Mouse (Mus musculus): ENCODE measurements around the gene Arsg. TPM values are rescaled to one million over a fixed set of nuclear protein-coding genes. Genes with fewer than 3 reads are reported as not detected.
A peak's percentile ranks its signal among the peaks of the same experiment; 100 is the strongest.

Arsg gene
- polyA plus RNA-seq, 1 experiment from 2014 or later, result 3.2 TPM

DNA sequence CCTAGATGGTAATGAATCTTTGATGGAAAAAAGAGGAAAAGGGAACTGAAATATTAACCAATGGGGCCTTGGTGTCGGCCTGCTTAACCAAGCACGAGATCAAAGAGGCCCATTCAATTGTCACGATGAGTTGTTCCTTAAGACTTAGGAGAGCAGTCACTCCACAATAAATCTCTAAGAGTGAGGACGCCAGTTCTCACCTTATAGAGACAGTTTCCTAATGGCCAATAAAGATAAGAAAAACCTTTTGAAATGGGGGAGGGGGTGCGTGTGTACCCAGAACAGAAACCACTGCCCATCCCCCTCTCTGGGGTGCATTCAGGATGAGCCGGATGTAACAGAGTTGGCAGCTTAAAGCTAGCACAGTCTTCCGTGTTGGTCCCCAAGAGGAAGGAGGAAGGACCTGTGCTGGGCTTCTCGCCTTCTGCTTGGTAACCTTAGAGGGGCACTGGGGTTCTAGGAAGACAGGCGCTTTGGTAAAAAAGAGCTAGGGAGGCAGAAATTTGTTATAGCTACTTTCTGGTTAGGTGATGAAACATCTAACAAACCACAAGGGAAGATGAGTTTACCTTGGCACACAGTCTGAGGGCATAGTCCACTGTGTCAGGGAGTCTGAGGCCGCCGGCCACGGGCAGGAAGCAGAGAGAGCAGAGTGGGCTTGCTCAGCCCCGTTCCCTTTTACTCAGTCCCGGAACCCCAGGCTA is 22.7 kb downstream of the Arsg start:
- H3K4me3 ChIP-seq (ENCODE audit: low read depth, low read length), result no peak overlapping the region
- no peaks in the 10 kb centered on the region for H3K27me3 ChIP-seq (ENCODE audit: control insufficient read depth, insufficient read depth, low read length)
- H3K4me1 ChIP-seq (replicated peaks; ENCODE audit: control insufficient read depth, insufficient read depth), result no peaks in the 10 kb centered on the region
- no peaks in the 10 kb centered on the region for H3K36me3 ChIP-seq (ENCODE audit: control insufficient read depth, insufficient read depth, low read length)
- no peak for TF ChIP-seq CTCF (IDR thresholded peaks at IDR 0.05; ENCODE audit: low read depth)
- H3K4me2 ChIP-seq (replicated peaks; ENCODE audit: low read depth), result no peak overlapping the region
- peak; percentile 57 for DNase-seq (ENCODE audit: low spot score)
- H3K9ac ChIP-seq (ENCODE audit: low read length), result no peak overlapping the region
- no peak overlapping the region for H3K27ac ChIP-seq (replicated peaks)
- WGBS, result 45% methylated on average over 14 of the region's 14 CpGs
- ATAC-seq (ENCODE audit: low FRiP score, low TSS enrichment), result peak; percentile 74; the same call in 1 of the 2 replicates
- no peaks in the 10 kb centered on the region for H3K9me3 ChIP-seq (ENCODE audit: control insufficient read depth, low read length)

DNA sequence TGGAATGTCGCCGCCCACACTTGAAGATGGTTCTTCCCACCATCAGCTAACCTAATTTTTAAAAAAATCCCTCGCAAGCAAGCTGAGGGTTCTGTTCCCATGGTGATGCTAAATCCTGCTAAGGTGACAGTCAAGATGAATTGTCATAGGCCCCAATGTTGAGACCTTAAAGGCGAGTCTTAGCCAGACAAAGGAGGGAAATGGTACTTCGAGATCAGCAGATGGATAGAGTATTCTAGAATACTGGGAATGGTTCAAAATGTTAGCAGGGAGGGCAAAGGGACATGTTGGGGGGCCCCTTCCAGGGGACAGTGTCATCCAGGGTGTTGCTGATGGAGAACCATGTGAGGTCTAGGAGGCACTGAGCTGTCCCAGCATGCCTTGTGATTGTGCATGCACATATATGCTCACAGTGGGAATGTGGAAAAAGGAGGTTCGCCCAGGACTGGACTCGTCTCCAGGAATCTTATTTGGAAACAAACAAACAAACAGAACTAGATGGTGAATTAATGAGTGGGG is 23.4 kb downstream of the Arsg start:
- DNase-seq (ENCODE audit: low spot score) (no peak), ATAC-seq (ENCODE audit: low FRiP score, low TSS enrichment) (no peak)
- no peak overlapping the region for H3K4me3 ChIP-seq (ENCODE audit: low read depth, low read length)
- no peaks in the 10 kb centered on the region for H3K9me3 ChIP-seq (ENCODE audit: control insufficient read depth, low read length)
- no peak overlapping the region for H3K4me2 ChIP-seq (replicated peaks; ENCODE audit: low read depth)
- no peaks in the 10 kb centered on the region for H3K27me3 ChIP-seq (ENCODE audit: control insufficient read depth, insufficient read depth, low read length)
- no peaks in the 10 kb centered on the region for H3K4me1 ChIP-seq (replicated peaks; ENCODE audit: control insufficient read depth, insufficient read depth)
- whole genome bisulfite sequencing, result 80% methylated on average over 7 of the region's 7 CpGs
- no peak for TF ChIP-seq EP300 (optimal IDR thresholded peaks at IDR 0.05)
- TF ChIP-seq CTCF (IDR thresholded peaks at IDR 0.05; ENCODE audit: low read depth), result no peak
- no peaks in the 10 kb centered on the region for H3K36me3 ChIP-seq (ENCODE audit: control insufficient read depth, insufficient read depth, low read length)
- H3K27ac ChIP-seq (replicated peaks), result no peak overlapping the region
- no peak overlapping the region for H3K9ac ChIP-seq (ENCODE audit: low read length)

DNA sequence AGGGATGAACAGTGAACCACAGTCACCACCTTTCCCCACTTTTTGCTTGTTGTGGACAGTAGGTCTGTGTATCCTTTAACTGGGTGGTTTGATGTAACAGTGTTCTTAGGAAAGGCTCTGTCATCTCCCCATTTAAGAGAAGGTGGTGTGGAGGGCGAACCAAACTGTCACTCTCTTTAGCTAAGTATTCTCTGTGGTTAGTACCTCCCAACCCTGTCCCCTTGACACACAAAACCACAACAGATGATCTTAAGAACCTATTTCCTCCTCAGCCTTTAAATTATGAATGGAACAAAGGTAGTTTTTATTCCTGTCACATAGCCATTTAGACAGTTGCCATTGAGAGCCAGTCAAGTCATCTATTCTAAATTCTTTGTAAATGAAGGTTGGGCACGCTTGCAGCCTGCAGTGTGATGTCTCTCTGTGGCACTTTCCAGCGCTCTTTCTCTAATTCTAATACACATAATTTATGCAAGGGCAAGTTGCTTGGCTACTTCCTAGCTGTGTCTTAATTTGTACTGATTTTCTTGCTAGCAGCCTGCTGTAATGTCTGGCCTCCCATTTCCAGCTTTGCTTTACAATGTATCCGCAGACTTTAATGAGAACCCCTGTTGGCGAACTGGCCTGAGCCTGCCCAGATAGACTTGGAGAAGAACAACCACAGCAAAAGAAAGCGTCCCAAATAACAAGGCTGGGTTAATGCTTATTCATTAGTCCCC is 24.0 kb downstream of the Arsg start:
- Histone ChIP-seq H3K27me3 (ENCODE audit: control insufficient read depth, insufficient read depth, low read length) (no peaks in the 10 kb centered on the region), H3K4me2 (replicated peaks; ENCODE audit: low read depth) (no peak overlapping the region), H3K36me3 (ENCODE audit: control insufficient read depth, insufficient read depth, low read length) (no peaks in the 10 kb centered on the region), H3K4me3 (ENCODE audit: low read depth, low read length) (no peak overlapping the region), H3K9me3 (ENCODE audit: control insufficient read depth, low read length) (no peaks in the 10 kb centered on the region), H3K9ac (ENCODE audit: low read length) (no peak overlapping the region), H3K27ac (replicated peaks) (no peak overlapping the region), H3K4me1 (replicated peaks; ENCODE audit: control insufficient read depth, insufficient read depth) (no peaks in the 10 kb centered on the region)
- WGBS, result 73% methylated on average over 6 of the region's 6 CpGs
- TF ChIP-seq CTCF (IDR thresholded peaks at IDR 0.05; ENCODE audit: low read depth), result no peak
- no peak for TF ChIP-seq EP300 (optimal IDR thresholded peaks at IDR 0.05)
- DNase-seq (ENCODE audit: low spot score) (no peak), ATAC-seq (ENCODE audit: low FRiP score, low TSS enrichment) (no peak)

DNA sequence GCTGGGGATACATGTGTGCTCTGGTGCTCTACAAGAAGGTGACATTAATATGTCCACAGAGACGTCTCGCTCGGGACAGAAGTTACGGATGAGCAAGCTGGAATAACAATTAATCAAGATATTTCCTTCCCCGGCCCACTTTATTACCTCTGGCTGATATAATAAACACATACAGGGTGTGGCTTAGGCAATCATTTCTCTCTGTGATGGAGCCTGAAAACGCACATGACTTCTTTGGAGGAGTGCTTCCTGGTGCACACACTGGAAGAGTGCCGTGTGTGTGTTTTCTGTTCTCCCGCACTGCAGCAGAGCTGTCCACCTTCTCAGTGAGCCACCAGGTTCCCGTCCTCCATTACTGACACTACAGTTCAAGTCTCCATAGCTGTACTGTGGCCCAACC is 24.8 kb downstream of the Arsg start:
- no peak overlapping the region for H3K4me2 ChIP-seq (replicated peaks; ENCODE audit: low read depth)
- H3K4me1 ChIP-seq (replicated peaks; ENCODE audit: control insufficient read depth, insufficient read depth), result no peaks in the 10 kb centered on the region
- H3K27ac ChIP-seq (replicated peaks), result no peak overlapping the region
- no peaks in the 10 kb centered on the region for H3K9me3 ChIP-seq (ENCODE audit: control insufficient read depth, low read length)
- H3K27me3 ChIP-seq (ENCODE audit: control insufficient read depth, insufficient read depth, low read length), result no peaks in the 10 kb centered on the region
- no peak overlapping the region for H3K4me3 ChIP-seq (ENCODE audit: low read depth, low read length)
- 45% methylated on average over 9 of the region's 9 CpGs for WGBS
- ATAC-seq (ENCODE audit: low FRiP score, low TSS enrichment), result peak; percentile 63
- H3K9ac ChIP-seq (ENCODE audit: low read length), result no peak overlapping the region
- TF ChIP-seq CTCF (IDR thresholded peaks at IDR 0.05; ENCODE audit: low read depth) (no peak), EP300 (optimal IDR thresholded peaks at IDR 0.05) (no peak)
- DNase-seq (ENCODE audit: low spot score), result no peak
- no peaks in the 10 kb centered on the region for H3K36me3 ChIP-seq (ENCODE audit: control insufficient read depth, insufficient read depth, low read length)

DNA sequence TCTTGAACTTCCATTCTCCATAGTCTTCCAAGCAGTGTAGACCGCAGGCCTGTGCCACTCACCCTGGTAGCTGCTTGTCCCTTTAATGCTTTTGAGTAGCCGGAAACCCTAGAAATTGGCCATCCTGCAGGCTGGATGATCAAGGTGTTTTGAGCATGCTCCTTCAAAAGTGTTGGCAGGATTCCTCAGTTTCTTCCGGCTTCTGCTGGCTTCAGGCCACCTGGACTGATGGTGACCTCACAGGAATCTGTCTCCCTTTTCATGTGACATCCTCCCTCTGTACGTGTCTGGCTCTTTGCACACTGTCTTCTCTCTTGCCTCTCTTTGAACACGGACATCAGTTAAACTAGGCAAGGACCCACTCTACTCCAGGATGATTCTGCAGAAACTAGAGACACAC is 27.0 kb downstream of the Arsg start:
- Histone ChIP-seq H3K4me1 (replicated peaks; ENCODE audit: control insufficient read depth, insufficient read depth) (no peaks in the 10 kb centered on the region), H3K27me3 (ENCODE audit: control insufficient read depth, insufficient read depth, low read length) (no peaks in the 10 kb centered on the region), H3K9ac (ENCODE audit: low read length) (no peak overlapping the region), H3K4me2 (replicated peaks; ENCODE audit: low read depth) (no peak overlapping the region), H3K36me3 (ENCODE audit: control insufficient read depth, insufficient read depth, low read length) (no peaks in the 10 kb centered on the region), H3K9me3 (ENCODE audit: control insufficient read depth, low read length) (no peaks in the 10 kb centered on the region), H3K27ac (replicated peaks) (no peak overlapping the region), H3K4me3 (ENCODE audit: low read depth, low read length) (no peak overlapping the region)
- 77% methylated on average over 5 of the region's 5 CpGs for WGBS
- TF ChIP-seq EP300 (optimal IDR thresholded peaks at IDR 0.05), result no peak
- TF ChIP-seq CTCF (IDR thresholded peaks at IDR 0.05; ENCODE audit: low read depth), result no peak
- ATAC-seq (ENCODE audit: low FRiP score, low TSS enrichment) (no peak), DNase-seq (ENCODE audit: low spot score) (no peak)

DNA sequence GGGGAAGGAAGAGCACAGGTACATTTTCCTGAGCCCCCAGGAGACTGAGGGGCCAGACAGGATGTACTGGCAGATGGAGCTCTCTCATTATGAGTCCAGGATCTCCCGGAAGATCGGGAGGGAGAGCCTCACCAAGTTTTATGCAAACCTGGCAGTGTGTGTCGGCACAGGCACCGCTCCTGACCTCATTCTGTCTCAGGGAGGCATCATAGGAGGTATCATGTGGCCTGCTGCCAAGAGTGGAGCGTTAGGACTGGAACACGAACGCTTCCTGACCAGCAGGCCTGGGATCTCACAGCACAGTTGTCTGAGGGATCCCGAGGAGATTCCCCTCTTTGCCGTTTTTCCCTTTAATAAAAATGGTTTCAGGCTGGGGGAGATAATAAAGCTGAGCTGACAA is 31.8 kb downstream of the Arsg start:
- H3K27me3 ChIP-seq (ENCODE audit: control insufficient read depth, insufficient read depth, low read length), result no peaks in the 10 kb centered on the region
- DNase-seq (ENCODE audit: low spot score) (no peak), ATAC-seq (ENCODE audit: low FRiP score, low TSS enrichment) (no peak)
- TF ChIP-seq EP300 (optimal IDR thresholded peaks at IDR 0.05), result no peak
- no peak for TF ChIP-seq CTCF (IDR thresholded peaks at IDR 0.05; ENCODE audit: low read depth)
- 56% methylated on average over 9 of the region's 9 CpGs for WGBS
- H3K4me3 ChIP-seq (ENCODE audit: low read depth, low read length), result no peak overlapping the region
- no peaks in the 10 kb centered on the region for H3K9me3 ChIP-seq (ENCODE audit: control insufficient read depth, low read length)
- H3K36me3 ChIP-seq (ENCODE audit: control insufficient read depth, insufficient read depth, low read length), result no peaks in the 10 kb centered on the region
- H3K4me1 ChIP-seq (replicated peaks; ENCODE audit: control insufficient read depth, insufficient read depth), result no peaks in the 10 kb centered on the region
- H3K9ac ChIP-seq (ENCODE audit: low read length), result no peak overlapping the region
- no peak overlapping the region for H3K27ac ChIP-seq (replicated peaks)
- H3K4me2 ChIP-seq (replicated peaks; ENCODE audit: low read depth), result no peak overlapping the region
